Mouse (Mus musculus) heart, adult 2 months (tissue): ENCODE results near the gene Rapgef5.

Source experiments
- CTCF ChIP-seq: fragments of 200-600 bp; IDR thresholded peaks from 2 replicates; pipeline ENCODE4 v1.8.1; 2022; ENCODE audit warnings: antibody characterized with exemption, mild to moderate bottlenecking, moderate library complexity
- POLR2A ChIP-seq: fragments of 200-500 bp; IDR thresholded peaks from 2 replicates; pipeline ENCODE4 v1.6.1; 2011; ENCODE audit warnings: mild to moderate bottlenecking, low read depth, low read length, control low read depth; ENCODE audit not compliant: insufficient read depth

DNA sequence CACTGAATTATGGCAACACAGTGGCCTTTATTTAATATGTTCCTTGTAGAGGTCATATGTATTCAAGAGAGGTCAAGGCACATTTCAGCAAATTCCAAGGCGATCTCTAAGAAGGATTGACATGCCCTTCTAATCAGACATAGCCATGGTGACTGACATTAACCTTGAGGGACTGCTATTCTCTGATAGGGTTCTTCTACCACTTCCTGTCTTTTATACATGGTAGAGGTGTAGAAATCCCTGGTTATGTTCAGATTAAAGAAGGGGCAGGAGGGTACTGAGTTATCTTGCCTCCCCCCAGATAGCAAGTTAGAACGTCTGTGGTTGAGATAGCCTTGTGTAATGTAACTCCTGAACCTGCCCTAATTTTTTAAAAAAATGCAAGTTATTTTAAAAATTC lies 69.1 kb downstream of the Rapgef5 start:
- no peak for TF ChIP-seq CTCF
- TF ChIP-seq POLR2A, result no peak
